Mouse (Mus musculus) right cerebral cortex, postnatal 14 days (tissue): ENCODE measurements around the gene Pim1.
A peak's percentile ranks its signal among the peaks of the same experiment; 100 is the strongest.

Experiments
- DNase-seq: peaks from one replicate; pipeline ENCODE4 v3.0.0; 2022

Gene Pim1

DNA sequence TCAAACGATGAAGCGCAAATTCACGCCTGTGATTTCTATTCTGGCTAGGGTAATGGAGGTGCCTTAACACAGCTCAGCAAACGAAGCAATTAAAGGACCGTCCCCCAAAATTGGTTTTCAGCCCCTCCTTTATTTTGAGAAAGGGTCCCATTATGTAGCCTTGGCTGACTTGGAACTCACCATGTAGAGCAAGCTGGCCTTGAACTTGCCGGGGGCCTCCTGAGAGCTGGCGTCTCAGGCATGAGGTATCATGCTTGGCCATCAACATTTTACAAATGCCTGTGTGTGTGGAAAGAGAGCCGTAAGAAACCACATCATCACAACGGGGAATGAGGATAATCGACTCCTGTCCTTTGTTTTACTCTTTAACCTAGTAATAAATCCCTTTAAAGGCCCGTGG, 23.5 kb upstream of the Pim1 start:
- no peak for DNase-seq

GRCm38 (mm10) chr17:29473466-29473865, 17.1 kb upstream of the Pim1 start:
- DNase-seq, result no peak

DNA sequence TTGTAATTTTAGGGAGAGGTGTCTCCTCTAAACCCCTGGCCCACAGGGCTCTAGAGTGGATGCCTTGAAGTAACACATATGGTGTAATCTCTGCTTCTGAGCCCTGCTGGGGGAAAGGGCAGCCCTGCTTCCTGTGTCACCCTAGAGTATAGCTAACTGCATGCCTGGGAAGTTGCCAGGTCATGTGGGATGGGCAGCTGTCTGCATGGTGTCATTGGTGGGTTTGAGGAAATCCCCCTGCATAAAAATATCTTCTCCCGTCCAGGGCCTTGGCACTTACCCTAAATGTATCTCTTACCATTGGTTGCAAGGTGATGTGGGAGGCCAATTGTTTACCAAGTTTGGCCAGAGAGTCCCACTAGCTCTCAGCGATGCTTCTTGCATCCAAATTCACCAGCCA, 16.5 kb upstream of the Pim1 start:
- DNase-seq, result no peak

- DNase-seq, result no peak
Measured at GRCm38 (mm10) chr17:29475142-29475541, 15.4 kb upstream of the Pim1 start.

- no peak for DNase-seq
Measured at GRCm38 (mm10) chr17:29476461-29476860, 14.1 kb upstream of the Pim1 start.

- DNase-seq, result no peak
Measured at GRCm38 (mm10) chr17:29477357-29477756, 13.2 kb upstream of the Pim1 start.

DNA sequence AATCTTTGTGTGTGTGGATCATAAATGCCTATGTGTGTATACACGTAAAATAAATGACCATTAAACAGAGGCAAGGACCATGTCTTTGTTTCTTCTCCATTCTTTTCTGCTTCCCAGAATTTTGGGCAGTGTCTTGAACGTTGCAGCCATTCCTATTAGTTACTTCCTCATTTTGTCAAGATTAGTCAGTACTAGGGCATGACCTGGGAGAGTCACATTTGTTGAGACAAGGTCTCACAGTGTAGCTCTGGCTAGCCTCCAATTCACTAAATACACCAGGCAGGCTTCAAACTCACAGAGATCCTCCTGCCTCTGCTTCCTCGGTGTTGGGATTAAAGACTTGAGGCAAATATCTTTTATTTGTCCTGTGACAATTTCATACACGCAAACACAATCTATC, 12.3 kb upstream of the Pim1 start:
- no peak for DNase-seq

GRCm38 (mm10) chr17:29480256-29480655, 10.3 kb upstream of the Pim1 start:
- DNase-seq, result no peak

DNA sequence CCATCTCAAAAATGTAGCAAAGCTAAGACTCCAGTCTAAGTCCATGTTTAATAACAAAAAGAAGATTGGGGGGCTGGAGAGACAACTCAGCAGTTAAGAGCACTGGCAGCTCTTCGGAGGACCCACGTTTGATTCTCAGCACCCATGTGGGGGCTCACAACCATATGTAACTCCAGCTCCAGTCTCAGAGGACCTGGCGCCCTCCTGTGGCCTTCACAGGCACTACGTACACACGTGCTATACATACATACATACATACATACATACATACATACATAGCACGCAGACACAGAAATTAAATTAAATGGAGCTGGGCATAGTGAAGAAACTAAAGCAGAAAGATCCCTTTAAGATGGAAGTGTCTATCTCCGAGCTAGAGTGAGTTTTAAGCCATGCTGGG, 7.9 kb upstream of the Pim1 start:
- no peak for DNase-seq

GRCm38 (mm10) chr17:29483282-29483681, 7.3 kb upstream of the Pim1 start:
- no peak for DNase-seq

GRCm38 (mm10) chr17:29484431-29484830, 6.1 kb upstream of the Pim1 start:
- no peak for DNase-seq

GRCm38 (mm10) chr17:29485336-29486233, 5.0 kb upstream of the Pim1 start:
- DNase-seq, result no peak

DNA sequence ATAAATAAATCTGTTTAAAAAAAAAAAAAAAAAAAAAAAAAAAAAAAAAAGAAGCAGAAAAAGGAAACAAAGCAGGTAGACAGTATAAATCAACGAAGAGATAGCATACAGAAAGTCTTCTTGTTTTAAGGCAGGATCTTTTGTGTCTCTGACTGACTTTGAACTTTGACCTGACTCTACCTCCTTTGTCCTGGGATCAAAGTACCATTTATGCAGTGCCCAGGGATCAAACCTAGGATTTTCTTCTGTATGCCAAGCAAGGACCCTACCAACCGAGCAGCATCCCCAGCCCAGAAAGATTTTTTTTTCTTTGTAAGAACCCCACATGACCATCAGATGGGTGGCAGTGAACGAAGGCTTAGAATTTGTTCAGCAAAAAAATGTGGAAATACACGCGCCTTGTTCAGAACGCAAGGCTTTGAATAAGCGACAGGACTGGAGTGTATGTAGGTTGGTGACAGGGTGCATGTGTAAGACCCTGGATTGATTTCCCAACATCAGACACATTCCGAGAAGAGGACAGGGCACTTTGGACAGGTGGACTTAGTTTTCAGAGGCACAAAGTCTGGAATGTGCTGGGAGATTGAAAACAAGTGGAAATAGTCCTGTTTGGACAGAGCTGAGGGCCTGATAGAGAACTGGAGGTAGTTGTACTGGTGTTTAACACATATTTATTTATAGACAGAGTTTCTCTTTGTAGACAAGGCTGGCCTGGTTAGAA, 2.1 kb upstream of the Pim1 start:
- DNase-seq, result no peak

GRCm38 (mm10) chr17:29488978-29489970, 1.3 kb upstream of the Pim1 start:
- no peak for DNase-seq

DNA sequence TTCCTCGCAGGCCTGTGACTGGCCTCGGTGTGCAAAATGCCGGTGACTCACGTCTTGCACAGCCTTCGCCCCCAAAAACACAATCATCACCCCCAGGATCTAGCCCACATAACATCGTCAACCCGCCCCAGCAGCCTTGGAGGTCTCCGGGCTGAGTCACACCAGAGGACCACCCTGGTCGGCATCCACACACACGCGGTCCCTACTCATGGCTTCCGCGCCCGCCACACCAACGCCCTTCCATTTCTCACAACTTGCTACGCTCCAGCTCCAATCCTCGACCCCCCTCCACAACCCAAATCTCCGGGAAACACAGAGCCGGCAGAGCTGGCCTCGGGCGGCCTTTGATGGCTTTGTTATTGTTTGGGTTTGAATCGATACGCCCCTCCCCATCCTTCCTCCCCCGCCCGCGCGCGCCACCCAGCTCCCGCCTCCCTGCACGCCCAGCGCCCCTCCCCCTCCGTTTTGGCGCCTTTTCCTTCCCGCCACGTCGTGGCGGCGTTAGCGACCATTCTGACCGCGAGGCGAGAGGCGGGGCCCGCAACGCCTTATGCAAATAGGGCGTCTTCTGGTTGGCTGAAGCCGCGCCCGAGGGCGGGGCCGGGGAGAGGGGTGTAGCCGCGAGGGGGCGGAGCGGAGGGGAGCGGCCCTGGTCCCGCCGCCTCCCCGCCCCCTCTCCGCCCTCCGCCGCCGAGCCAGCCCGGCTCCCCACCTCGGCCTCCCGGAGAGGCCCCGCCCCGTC, 411 bp upstream of the Pim1 start:
- DNase-seq, result peak; percentile 95

DNA sequence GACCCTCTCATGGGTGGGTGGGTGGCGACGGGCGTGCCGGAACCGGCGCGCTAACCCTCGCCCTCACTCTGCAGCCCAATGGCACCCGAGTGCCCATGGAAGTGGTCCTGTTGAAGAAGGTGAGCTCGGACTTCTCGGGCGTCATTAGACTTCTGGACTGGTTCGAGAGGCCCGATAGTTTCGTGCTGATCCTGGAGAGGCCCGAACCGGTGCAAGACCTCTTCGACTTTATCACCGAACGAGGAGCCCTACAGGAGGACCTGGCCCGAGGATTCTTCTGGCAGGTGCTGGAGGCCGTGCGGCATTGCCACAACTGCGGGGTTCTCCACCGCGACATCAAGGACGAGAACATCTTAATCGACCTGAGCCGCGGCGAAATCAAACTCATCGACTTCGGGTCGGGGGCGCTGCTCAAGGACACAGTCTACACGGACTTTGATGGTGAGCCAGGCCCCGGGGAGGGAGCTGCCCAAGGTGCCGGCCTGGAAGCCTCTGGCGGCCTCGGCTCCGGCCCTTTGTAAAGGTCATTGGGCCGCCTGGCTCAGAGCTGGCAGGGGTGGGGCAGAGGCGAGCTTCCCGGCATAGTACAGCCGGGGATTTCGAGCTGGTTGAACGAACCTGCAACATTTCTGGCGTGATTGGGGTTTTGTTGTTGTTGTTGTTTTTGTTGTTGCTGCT, 1.2 kb downstream of the Pim1 start:
- DNase-seq, result peak; percentile 19

DNA sequence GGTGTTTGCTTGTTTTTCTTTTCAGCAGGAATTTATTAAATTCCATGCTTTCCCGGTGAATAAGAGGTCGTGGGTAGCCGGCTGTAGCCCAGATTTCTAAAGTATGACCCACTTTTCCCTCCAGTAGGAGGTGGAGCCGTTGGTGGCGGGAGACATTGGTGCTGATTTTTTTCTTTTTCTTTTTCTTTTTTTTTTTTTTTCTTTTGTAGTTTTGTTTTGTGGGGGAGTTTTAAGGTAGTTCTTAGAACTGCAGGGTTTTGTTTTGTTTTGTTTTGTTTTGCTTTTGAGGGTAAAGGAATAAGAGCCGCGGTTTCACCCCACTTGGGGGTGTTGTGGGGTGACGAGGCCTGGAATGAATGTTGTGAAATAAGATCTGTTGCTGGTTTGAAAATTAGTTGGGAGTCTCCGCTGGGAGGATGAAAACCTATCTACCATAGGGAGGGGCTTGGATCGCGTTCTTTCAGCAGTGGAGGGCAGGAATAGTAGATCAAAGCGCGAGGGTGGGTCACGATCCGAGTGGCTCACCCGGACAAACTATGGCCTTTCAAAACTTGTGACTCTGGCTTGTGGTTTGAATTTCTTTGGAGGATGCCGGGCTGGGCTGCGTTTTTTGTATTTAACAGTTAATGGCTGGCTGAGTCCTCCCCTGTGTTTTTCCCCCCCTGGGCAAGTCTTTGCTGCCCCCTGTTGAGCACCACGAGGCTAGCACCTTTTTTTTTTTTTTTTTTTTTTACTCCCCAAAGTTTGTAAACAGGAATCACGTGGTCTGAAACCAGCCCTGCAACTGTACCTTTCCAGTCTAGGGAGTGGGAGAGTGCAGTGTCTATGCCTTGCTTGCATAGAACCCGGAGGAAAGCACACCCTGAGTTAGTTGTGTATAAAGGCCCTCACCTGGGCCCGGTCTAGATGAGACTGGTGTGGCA, 2.0 kb downstream of the Pim1 start:
- peak; percentile 17 for DNase-seq

GRCm38 (mm10) chr17:29493461-29493980, 3.0 kb downstream of the Pim1 start:
- DNase-seq, result no peak

DNA sequence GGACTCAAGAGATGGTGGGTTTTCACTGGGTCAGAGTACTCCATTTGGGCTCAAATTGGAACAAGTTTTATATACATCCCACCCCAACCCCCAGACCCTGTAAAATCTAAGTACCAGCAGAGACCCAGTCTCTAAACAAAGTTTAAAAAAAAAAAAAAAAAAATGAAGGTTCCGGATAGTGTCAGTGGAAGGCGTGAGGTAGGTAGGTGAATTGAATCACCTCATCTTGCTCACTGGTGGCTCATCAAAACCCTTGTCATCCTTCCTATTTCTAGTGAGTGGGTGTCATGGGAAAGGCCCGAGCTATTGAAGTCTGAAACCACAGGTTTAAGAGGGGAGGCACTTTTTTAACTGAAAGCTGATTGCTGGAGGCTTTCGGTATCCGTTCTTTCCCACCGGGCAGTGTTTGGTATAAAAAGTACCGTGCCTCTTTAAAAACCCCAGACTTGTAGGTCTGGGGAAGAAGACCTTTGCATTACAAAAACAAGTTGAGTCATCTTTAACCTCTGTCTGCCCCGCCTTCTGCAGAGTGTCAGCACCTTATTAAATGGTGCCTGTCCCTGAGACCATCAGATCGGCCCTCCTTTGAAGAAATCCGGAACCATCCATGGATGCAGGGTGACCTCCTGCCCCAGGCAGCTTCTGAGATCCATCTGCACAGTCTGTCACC, 3.6 kb downstream of the Pim1 start:
- DNase-seq, result no peak

DNA sequence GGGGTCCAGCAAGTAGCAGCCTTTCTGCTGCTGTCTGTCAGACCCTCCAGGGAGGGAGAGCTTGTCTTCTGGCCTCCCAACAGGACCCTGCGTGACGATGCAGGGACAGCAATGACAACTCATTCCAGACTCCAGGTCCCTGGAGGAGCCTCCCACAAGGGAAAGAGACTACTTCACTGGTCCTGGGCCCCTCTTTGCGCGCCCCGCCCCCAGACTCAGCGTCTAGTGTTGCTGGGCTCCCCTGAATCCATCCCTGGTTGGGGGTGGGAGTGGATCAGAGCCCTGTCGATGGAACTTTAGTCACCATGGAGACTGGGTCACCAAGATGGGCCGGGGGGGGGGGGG, 4.2 kb downstream of the Pim1 start:
- DNase-seq, result no peak
